9 mouse cellular contexts compared by ENCODE assay signal in the genomic region with DNA sequence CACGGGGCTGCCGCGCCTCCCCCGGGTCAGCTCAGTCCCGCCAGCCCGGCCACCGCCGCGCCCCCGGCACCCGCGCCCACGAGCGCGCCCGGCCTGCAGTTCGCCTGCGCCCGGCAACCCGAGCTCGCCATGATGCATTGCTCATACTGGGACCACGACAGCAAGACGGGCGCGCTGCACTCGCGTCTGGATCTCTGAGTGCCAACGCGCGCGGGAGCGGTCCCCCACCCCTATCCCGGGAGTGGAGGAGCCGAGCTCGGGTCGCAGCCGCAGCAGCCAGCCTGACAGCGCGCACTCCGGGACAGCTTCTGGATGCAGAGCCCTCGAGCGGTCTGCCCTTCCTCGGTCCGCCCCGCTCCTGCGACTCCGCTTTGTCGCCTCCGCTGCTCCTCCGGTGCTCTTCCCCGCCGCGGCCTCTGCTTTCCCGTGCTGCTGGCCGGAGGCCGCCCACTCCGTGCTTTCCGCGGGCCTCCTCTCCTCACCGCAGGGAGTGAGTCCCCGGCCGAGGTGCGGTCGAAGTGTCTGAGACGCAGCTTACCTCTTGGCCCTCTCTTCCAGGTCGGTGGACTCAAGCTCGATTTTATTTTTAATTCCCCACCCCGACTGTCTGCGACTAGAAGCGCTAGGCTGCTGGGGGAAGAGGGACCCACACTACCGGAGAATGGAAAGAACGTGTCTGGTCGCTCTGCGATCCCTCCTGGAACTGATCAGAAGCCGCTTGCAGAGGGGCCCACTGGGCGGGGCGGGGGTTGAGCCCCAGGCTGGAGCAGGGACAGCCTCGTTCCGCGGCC. TPM values are rescaled to one million over a fixed set of nuclear protein-coding genes. Genes with fewer than 3 reads are reported as not detected.
DNase-seq lines count a peak whose midpoint lies in the region; ATAC-seq and TF ChIP-seq lines count a peak whose summit lies in the region.
"Had no signal": no experiment of that assay in that cellular context is flagged by ENCODE, and none has a peak within 500 bp of the region (broad histone marks: within the 10 kb centered on the region; RNA-seq: fewer than 3 reads in every experiment).

No protein-coding gene starts in this region.

- WGBS in kidney, adult 2 months, result 2% methylated on average over 79 of the region's 80 CpGs
- WGBS in kidney, postnatal 0 days, result under 1% methylated on average over 62 of the region's 80 CpGs

- no peak overlapping the region for H3K27ac ChIP-seq in kidney, adult 2 months (ENCODE audit: insufficient read depth, low read depth, low read length)
- no peak overlapping the region for H3K27ac ChIP-seq in kidney, postnatal 0 days

- H3K9me3 ChIP-seq in kidney, postnatal 0 days (replicated peaks; ENCODE audit: low read length), result no peaks in the 10 kb centered on the region

- peak; percentile 6; the same call in 1 of the 2 replicates for ATAC-seq in kidney, postnatal 0 days (replicated peaks; ENCODE audit: low FRiP score, low read depth)

- TF ChIP-seq CTCF in kidney, adult 2 months (conservative IDR thresholded peaks at IDR 0.05; ENCODE audit: insufficient read depth, insufficient read length, low read depth, low read length), result no peak
- no peak for TF ChIP-seq CTCF in kidney, postnatal 0 days (IDR thresholded peaks at IDR 0.05; ENCODE audit: low read depth)

- no peaks in the 10 kb centered on the region for H3K4me1 ChIP-seq in kidney, adult 2 months (ENCODE audit: control insufficient read depth, insufficient read depth, low read length)
- peaks cover 22% of the 10 kb centered on the region; the same call in 1 of the 2 replicates for H3K4me1 ChIP-seq in kidney, postnatal 0 days (replicated peaks; ENCODE audit: insufficient read depth, low read length)

- peak overlapping the region; percentile 76 for H3K4me2 ChIP-seq in kidney, postnatal 0 days (ENCODE audit: low read length)

- no peak overlapping the region for H3K9ac ChIP-seq in kidney, postnatal 0 days (ENCODE audit: low read depth, low read length)

- no peak for TF ChIP-seq POLR2A in kidney, adult 2 months (IDR thresholded peaks at IDR 0.05; ENCODE audit: low read depth, low read length)

- DNase-seq in kidney, adult 2 months, result no peak
- no peak for DNase-seq in kidney, adult 11 months
- DNase-seq in adrenal gland, postnatal 14 days, result peak; percentile 32
- DNase-seq in gastrocnemius, postnatal 4 days (ENCODE audit: low spot score in 2 of 2), result peak; percentile 35 to 38
- no peak for DNase-seq in kidney, postnatal 0 days (ENCODE audit: low spot score)
- peak; percentile 80 for DNase-seq in neural tube, embryonic 10.5 days (ENCODE audit: extremely low spot score, low spot score)
- DNase-seq in thymus, postnatal 25 days, result no peak
- DNase-seq in layer of hippocampus, adult 11-12 months (ENCODE audit: low spot score), result no peak

- H3K36me3 ChIP-seq in kidney, adult 2 months (ENCODE audit: control insufficient read depth, insufficient read depth, low read length), result no peaks in the 10 kb centered on the region
- H3K36me3 ChIP-seq in kidney, postnatal 0 days (ENCODE audit: insufficient read depth, low read length), result no peaks in the 10 kb centered on the region

- H3K27me3 ChIP-seq in kidney, adult 2 months (replicated peaks; ENCODE audit: control insufficient read depth, insufficient read depth, low read length), result peaks cover 26% of the 10 kb centered on the region
- H3K27me3 ChIP-seq in kidney, postnatal 0 days (ENCODE audit: insufficient read depth, low read length), result peaks cover 95% of the 10 kb centered on the region

- peak overlapping the region; percentile 11; the same call in 1 of the 2 replicates for H3K4me3 ChIP-seq in kidney, adult 2 months (ENCODE audit: insufficient read depth, low read depth, low read length)
- peak overlapping the region; percentile 42 for H3K4me3 ChIP-seq in kidney, postnatal 0 days (replicated peaks; ENCODE audit: low read depth, low read length)

RNA-seq across cellular contexts. Expression of a gene that starts 1.7 kb away (rescaled TPM):
- not detected in 2 replicates for polyA plus RNA-seq in kidney, adult 2 months (2012; rRNA removed)
- total RNA-seq in adrenal gland, postnatal 14 days (2021), result not detected in 2 replicates
- not detected for total RNA-seq in gastrocnemius, postnatal 4 days (2021)
- polyA plus RNA-seq in kidney, postnatal 0 days (2015; fragmentation: Nextera tagmentation; extraction: Ambion mirVana), result not detected in 2 replicates
- polyA plus RNA-seq: large intestine, adult 2 months had no signal

RNA-seq across cellular contexts. Expression of a gene that starts 29.4 kb away (rescaled TPM):
- 3.5 and 4.5 TPM in 2 replicates for polyA plus RNA-seq in kidney, adult 2 months (2012; rRNA removed)
- total RNA-seq in adrenal gland, postnatal 14 days (2021), result 27.8 and 31.9 TPM in 2 replicates
- total RNA-seq in gastrocnemius, postnatal 4 days (2021), result 1 to 10 TPM; 8.1 to 9.9 TPM
- 59.1 and 61.3 TPM in 2 replicates for polyA plus RNA-seq in kidney, postnatal 0 days (2015; fragmentation: Nextera tagmentation; extraction: Ambion mirVana)

RNA-seq across cellular contexts. Expression of a gene that starts 53.9 kb away (rescaled TPM):
- polyA plus RNA-seq in kidney, adult 2 months (2012; rRNA removed), result not detected in 2 replicates
- not detected in 2 replicates for total RNA-seq in adrenal gland, postnatal 14 days (2021)
- total RNA-seq in gastrocnemius, postnatal 4 days (2021), result not detected
- polyA plus RNA-seq in kidney, postnatal 0 days (2015; fragmentation: Nextera tagmentation; extraction: Ambion mirVana), result not detected in 2 replicates
- polyA plus RNA-seq: large intestine, adult 2 months had no signal

Comparison
In these comparisons a context has a peak if more than half of its experiments do, and no peak if none do; other contexts are left out.
1. DNase-seq: peak in adrenal gland, postnatal 14 days (single experiment), gastrocnemius, postnatal 4 days (2 of 2) and neural tube, embryonic 10.5 days (single experiment); none in kidney, adult 2 months (single experiment), kidney, adult 11 months (single experiment), kidney, postnatal 0 days (single experiment), thymus, postnatal 25 days (single experiment) and layer of hippocampus, adult 11-12 months (single experiment).